Mouse (Mus musculus) heart, postnatal 14 days (tissue): ENCODE results near the gene Swi5. TPM values are rescaled to one million over a fixed set of nuclear protein-coding genes. Genes with fewer than 3 reads are reported as not detected.
A peak's percentile ranks its signal among the peaks of the same experiment; 100 is the strongest.

Experiments
- DNase-seq, 2 experiments: peaks; one replicate each; pipeline ENCODE4 v3.0.0; 2021 to 2022
- intact Hi-C: fragments of 180-260 bp; cut with DNase I; formaldehyde crosslinking; loops from one replicate; pipeline ENCODE4 v1.15.1; 2025
- total RNA-seq, 2 experiments: library from RNA; stranded (reverse); gene quantifications; 2 replicates each; pipeline ENCODE4 v1.2.3; 2021

Gene Swi5
- total RNA-seq, 2 experiments from 2014 or later = 153 to 156 TPM

DNA sequence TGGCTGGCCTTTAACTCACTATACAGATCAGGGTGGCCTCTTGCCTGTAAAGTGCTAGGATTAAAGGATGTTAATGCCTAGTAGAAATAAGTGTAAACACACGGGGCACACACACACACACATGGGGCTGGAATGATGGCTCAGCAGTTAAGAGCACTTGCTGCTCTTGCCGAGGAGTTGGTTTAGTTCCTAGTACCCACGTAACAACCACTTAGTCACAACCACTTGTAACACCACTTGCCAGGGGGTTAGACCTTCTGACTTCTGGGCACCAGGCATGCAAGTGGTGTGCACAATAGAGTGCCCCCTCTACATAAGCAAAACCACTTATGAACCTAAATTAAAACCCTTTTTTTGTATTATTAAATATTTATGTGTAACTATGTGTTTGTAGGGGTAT, 3.9 kb downstream of the Swi5 start:
- DNase-seq = no peak
- intact Hi-C loops = loop anchor here (2.0 to 5.0 kb wide), 2 partner anchors 47 to 147 kb away; partner anchors contain the start of gene Pomt1

DNA sequence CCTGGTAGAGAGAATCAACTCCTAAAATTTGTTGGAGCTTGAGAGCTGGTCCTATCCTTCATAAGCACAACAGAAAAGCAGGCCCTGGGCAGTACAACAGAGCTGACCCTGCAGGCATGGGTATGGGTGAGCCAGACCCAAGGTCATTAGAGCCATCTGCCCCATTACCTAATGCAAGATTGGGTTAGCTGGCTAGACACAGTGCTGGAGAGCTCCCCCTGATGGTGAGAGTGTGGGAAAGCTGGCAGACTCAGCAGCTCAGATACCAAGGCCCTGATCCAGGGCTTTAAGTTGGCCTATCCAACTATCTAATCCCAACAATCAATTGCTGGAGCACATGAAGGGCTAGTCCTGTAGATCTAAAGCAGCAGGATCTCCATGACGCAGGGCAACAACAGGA, 5.1 kb downstream of the Swi5 start:
- DNase-seq = peak; percentile 41 to 61
- intact Hi-C loops = loop anchor here (2.0 to 5.0 kb wide), 2 partner anchors 46 to 145 kb away; partner anchors contain the start of gene Pomt1

DNA sequence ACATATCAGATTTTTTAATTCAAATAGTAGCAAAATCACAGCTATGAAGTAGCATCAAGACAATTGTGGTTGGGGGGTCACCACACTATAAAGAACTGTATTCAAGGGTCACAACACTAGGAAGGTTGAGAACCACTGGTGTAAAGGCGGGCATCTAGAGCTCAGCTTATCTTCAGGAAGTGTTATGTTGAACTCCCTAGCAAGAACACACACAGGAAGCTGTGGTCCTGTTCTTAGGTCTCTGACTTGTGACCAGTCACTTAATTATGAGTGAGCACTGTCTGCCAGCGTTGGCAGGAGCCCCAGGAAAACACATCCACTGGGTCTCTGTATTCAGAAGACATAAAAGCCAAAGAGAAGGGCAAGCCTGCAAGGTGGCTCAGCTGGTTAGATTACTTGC, 5.6 kb downstream of the Swi5 start:
- DNase-seq = no peak
- intact Hi-C loops = loop anchor here (2.0 to 5.0 kb wide), 2 partner anchors 45 to 145 kb away; partner anchors contain the start of gene Pomt1

DNA sequence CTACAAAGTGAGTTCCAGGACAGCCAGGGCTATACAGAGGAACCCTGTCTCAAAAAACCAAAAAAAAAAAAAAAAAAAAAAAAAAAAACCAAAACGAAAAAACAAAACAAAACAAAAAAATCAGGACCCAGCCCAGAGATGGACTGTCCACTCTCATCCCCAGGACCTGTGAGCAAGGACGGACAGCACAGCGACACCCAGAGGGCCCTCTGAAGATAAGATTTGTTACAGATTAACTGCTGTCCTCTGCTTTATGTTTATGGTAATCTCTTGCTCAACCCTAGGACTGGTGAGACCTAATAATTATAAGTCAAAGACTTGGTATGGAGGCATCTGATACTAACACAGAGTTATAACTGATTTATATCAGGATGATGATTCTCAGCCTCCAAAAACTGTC, 12.1 kb downstream of the Swi5 start:
- intact Hi-C loops = no loop called here
- DNase-seq = no peak

DNA sequence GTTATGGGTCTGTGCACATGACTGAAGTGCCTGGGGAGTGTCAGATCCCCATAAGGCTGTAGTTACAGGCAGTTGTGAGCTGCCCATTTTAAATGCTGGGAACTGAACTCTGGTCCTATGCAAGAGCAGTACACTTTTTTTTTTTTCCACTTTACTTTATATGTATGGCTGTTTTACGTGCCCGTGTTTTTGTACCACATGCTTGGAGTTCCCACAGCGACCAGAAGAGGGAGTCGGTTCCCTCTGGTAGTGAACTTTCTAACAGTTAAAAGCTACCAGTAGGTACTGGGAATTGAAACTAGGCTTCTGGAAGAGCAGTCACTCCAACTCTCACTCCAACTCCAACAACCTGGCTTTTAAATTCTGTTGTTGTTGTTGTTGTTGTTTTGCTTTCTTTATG, 27.2 kb downstream of the Swi5 start:
- intact Hi-C loops = no loop called here
- peak; percentile 37 to 53 for DNase-seq

DNA sequence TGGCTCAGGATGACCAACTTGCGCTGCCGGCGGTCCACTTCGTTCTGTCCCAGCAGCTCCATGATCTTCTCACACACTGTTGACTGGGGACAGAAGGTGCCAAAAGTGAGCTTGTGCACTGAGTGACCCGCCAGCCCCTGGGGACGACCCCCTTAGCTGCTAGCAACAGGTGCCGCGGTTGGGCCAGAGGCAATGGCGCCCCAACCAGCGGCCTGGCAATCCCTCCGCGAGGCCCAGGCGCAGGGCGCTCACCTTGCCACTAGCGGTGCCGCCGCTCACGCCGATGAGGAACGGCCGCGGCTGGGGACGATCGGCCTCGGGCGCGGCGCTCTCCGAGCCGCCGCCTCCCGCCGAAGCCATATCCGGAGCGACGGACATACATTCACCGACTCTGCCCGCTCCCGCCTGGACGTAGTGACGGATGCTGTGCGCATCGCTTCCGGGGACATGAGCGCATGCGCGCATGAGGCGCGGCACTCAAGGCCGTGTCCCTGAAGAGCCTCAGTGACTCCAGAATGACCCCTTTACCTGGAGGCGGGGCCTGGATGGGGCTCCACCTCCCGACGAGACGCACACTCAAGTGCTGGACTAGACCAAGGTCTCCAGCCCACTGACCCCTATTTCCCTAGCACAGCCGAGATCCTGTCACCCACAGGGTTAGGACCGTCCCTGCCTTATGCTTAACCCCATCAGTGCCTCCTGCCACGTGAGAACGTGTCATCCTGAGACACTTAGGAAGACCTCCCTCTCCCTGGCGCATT, 28.0 kb downstream of the Swi5 start, which contains the start of gene Uck1:
TSS of gene Uck1 (minus strand) at position 503 of the 761 bp plus-strand sequence.
- intact Hi-C loops = no loop called here
- DNase-seq = peak; percentile 88 to 89

DNA sequence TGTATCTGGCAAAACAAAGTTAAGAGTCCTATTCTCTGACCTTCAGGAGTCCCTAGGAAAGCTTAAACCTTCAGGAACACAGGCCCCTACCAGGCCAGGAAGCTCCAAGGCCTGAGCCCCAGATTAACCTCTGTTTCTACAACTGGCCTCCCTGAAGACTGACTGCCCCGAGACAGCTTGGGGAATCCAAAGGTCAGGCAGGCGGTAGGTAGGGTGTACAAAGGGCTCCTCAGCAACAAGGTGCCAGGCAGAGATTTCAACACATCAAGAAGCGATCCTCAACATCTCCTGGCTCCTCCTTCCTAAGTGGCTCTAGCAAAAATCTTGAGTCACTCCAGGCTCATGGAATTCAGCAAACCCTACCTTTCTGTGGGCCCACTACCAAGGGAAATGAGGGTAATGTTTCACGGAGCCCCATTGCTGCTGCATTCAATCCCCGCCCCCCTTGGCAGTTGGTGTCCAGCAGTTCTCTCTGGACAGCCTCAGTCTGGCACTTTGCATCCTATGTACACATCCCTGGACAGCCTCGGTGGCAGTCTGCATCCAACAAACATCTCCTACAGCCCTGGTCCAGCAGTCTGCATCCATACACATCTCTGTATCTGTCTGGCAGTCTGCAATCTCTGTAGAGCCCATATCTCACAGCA, 28.9 kb downstream of the Swi5 start:
- intact Hi-C loops = no loop called here
- no peak for DNase-seq

DNA sequence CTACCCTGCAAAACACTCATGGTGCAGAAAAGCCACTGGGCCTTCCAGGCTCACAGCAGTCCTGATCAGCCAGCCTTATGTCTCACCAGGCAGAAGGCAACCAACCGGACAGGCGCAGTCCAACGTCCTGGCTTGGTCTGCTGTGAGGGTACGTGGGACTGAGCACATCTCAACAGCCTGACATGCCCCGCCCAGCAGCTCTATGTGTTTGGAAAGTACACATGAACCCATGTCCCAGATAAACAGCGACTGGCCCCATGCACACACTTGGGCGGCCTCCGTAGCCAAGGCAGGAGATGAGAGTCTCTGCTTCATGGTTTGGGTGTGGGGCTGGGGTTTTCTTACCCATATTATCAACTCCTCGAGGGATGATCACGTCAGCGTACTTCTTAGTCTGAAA, 31.6 kb downstream of the Swi5 start:
- DNase-seq = no peak
- intact Hi-C loops = no loop called here

DNA sequence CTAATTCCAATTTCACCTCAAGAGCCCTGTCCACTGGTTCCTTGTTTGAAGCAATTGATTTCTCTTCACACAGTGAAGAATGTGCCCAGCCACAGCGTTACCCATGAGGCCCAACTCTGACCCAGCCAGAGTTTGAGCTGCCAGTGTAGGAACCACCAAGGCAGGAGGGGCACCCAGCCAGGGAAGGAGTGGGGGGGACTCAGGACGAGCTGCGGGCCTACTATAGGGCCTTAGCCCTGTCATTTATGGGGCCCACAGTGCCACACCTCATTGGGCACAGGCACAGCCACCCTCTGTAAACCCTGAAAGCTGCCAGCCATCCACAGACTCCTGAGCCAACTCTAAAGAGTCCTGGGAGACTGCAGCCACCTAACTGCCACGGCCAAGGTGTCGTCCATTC, 33.3 kb downstream of the Swi5 start:
- intact Hi-C loops = no loop called here
- no peak for DNase-seq

DNA sequence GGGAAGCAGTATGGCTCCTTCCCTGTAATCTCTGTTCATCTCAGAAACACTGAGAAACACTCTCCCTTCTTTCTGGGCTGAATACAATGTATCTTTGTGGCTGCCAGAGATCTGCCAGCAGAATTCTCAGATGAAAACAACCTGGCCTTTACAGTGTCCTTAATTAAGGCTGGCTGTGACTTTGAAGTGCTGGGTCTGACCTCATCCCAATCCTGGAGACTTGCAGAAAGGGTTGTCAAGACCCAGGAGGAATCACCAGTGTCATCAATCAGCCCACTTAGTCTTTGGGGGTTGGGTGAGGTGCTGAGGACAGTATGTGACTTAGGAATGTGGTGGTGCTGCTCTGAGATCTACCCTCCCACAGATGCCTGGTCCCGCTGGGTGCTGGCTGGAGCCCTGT, 34.5 kb downstream of the Swi5 start:
- no peak for DNase-seq

DNA sequence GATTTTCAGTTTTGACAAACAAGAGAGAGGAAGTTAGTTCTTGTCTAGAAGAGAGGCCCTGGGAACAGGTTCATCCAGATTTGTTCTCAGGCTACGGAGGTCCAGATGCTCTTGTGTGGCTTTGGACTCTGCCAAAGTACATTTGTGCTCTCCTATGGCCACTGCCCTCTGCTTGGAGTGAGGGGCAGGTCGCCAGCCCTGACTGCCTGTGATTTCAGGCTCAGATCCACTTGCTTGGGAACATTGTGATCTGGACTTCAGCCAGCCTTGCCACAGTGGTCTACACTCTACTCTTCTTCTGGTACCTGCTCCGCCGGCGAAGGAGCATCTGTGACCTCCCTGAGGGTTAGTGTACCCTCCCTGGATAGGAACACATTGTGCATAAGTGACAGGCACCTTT, 35.2 kb downstream of the Swi5 start:
- intact Hi-C loops = no loop called here
- DNase-seq = no peak

More for the DNA sequence above, 34.5 kb downstream of the Swi5 start:
- intact Hi-C loops = no loop called here

DNA sequence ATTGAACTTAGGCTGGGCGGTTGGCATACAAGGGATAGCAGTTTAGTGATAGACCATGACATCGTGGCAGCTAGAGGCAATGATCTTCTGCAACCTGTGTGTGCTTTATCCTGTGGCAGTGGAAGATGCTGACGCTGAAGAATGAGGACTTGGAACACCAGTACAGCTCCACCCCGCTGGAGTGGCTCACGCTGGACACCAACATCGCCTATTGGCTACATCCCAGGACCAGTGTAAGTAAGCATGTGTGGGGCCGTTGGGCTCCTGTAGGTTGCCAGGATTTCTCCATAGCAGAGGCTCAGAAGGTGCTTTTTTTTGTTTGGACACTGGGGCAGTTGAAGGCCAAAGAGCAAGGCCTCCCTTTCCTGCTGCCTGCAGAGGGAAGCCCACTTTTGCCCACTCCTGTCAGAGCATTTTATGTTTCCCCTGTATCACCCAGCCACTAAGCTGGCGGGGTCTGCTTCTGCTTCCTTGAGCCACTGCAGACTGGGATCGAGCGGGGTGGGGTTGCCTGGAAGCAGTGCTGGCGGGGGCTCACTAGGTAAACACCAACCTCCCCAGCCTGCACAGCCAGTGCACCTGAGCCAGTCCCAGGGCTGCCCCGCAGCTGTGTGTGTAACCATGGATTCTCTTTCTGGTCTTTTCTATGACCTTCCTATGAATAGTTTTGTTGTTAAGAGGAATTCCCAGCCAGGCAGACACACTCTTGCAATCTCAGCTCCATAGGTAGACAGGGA, 35.9 kb downstream of the Swi5 start:
- no peak for DNase-seq
- intact Hi-C loops = no loop called here

DNA sequence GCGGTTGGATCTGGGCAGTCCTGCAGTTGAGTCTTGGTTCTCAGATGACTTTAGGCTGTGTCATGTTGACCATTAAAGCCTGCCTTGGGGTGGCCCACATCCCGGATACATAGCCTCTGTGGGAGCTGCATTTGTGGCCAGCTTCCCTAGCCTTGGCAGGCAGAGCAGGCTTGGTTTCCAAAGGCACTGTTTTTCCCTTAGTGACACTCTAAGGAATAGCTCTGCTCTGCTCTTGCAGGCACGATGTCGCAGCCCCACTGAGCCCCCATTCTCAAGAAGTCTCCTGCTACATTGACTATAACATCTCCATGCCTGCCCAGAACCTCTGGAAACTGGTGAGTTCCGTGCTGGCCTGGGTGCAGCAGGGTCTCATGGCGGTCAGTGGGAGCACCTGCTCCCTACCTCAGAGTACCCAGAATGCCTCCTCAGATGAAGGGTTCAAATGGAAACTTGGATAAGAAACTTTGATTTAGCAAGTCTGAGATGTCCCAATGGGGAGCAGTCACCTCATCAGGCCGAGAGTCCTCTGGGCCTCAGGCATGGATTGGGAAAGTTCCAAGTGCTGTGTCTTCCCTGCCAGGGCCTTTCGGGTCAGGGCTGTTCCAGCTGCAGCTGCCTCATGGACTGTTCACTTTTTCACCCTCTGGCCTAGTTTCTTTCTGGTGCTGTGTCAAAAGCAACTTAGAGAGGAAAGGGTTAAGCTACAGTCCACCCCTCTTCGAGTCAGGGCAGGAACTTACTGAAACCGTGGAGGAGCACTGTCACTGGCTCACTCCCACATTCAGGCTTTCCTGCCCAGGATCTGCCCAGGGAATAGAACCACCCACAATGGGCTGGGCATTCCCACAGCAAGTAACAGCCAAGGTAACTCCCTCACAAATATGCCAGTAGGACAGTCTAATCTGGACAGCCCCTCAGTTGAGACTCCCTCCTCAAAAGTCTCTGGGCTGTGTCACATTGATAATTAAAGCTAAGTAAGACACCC, 39.2 kb downstream of the Swi5 start:
- intact Hi-C loops = no loop called here
- DNase-seq = peak in 1 of 2 experiments; percentile 48

DNA sequence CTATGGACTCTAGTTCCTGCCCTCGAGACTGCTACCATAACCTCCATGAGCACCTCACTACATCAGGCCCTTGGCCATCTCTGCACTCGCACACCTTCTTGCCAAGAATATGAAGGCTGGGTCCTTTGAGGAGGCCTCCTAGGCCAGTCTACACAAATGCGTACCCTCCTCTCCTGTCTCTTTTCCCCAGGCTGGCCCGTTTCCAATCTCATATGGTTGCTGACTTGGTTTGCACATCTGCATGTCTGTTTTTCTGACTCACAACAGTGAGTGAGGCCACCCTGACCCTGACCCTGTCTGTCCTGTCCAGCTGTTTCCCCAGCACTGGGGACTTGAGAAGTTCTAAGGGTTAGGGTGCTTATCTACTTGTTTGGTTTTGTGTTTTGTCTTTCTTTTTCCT, 41.1 kb downstream of the Swi5 start:
- intact Hi-C loops = no loop called here
- no peak for DNase-seq

DNA sequence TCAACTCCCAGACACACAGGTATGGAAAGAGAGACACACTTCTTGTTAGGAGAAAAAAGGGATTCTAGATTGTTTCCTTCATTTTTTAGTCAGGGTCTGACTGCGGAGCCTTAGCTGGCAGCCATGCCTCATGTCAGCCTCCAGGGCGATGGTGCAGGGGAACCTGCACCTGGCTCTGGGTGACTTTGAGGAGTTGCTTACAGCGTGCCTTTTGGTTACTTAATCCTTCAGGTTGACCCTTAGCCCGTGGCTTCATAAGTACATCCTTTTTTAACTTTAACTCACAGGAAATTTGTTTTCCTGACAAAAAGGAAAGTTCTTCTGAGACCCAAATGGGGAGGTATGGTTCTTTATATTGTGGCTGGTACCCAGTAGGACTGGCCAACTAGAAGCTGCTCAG, 44.9 kb downstream of the Swi5 start:
- intact Hi-C loops = no loop called here
- no peak for DNase-seq

DNA sequence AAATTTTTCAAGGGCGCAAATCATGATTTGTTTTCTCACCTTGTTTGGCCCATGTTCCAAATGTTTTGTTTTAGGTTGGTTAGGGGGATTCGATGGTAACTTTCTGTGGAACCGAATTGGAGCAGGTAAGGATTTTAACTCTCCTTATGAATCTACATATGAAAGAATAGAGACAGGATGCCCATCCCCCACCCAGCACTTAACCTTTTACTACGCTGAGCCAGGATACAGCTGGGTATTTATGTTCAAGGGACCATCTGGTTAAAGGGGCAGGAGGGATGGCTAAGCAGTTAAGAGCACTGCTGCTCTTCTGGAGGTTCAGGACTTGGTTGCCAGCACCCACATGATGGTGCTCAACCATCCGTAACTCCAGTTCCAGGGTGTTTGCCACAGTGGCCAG, 47.3 kb downstream of the Swi5 start:
- no peak for DNase-seq
- intact Hi-C loops = no loop called here

DNA sequence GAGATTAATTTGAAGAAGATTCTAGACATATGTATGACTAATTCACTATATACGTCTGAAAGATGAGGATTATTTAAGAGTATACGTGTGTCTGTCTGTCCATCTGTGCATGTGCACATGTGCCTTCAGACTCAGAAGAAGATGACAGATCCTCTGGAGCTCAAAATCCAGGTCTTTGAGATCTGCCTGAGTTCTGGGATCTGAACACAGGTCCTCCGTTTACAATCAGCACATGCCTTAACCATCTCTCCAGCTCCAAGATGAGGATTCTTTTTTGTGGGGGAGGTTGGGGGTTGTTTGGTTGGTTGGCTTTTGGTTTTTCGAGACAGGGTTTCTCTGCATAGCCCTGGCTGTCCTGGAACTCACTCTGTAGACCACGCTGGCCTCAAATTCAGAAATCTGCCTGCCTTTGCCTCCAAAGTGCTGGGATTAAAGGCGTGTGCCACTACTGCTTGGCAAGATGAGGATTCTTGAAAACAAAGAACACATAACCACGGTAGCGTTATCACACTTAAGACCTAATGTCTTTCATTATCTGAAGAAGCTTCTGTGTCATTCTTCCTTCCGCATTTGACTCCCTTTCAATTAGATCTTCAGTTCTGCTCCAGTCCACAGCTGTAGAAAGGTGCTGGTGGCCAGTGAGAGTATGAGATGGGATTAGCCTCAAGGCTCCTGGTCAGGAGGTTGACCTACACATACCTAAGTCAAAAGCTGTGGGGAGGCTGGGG, 49.0 kb downstream of the Swi5 start:
- intact Hi-C loops = no loop called here

DNA sequence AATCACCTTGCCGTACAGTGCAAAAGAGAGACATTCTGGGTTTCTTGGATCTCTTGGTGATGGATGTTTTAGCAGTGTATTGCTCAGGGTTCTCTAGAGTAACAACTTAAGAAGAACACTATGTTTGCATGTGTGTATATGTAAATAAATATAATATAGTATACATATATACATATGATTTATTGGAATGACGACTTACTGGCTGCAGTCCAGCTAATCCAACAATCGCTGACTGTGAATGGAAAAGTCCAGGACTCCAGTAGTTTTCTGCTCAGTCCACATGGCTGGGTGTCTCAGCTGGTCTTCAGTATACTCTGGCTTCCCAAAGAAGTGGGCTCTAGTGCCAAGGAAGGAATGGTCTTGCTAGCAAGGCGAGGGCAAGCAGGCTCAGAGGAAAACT, 50.3 kb downstream of the Swi5 start:
- DNase-seq = no peak
- intact Hi-C loops = loop anchor here (2.0 kb wide), 1 partner anchor 45 kb away; no protein-coding TSS in a partner anchor

More for the DNA sequence above, 49.0 kb downstream of the Swi5 start:
- no peak for DNase-seq
